Mouse (Mus musculus) layer of hippocampus, adult 11-12 months (tissue): Measurements from ENCODE around the gene Dbi.

Experiments
- DNase-seq: peaks from one replicate; pipeline ENCODE4 v3.0.0; 2022; ENCODE audit warnings: low spot score

The Dbi gene

DNA sequence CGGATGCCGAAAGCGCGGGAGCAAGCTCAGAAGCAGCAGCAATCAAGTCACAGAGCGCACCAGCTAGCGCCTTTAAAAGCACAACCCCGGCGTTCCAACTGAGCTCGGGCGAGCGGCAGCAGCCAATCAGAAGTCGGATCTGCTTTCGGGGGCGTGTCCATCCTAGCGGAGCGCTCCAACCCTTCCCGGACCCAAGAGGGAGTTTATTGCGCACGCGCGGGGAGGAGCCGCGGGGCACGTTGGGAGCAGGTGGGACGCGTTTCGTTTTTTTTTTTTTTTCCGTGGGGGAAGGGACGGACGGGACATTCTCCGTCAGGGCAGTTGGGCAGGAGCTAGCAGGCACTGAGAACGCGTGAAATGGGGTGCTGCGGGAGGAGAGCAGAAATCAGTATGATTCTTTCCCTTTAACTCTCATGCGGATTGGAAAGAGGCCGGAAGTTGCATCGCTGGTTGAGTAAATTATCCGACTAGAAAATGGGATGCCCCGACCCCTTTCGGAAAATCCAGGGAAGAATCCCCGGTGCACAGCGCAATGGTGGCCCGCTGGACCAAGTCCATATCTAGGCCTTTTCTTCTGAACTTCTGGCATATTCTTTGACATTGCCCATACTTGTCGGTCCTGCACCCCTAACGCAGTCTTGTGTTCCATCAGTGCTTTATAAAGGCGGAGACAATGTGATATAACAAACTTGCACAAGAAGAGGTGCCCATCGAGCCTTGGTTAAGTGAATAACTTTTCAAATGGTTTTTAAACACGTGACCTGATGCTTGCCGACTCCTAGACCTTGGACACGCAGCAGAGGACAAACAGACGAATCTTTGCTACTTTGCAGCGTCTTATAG lies at the start of gene Dbi, which contains the start of gene 3110009E18Rik:
TSS of gene Dbi (minus strand) at position 110 of the 843 bp plus-strand sequence.
TSS of gene 3110009E18Rik (plus strand) at position 219 of the 843 bp plus-strand sequence.
- peak; percentile 98 for DNase-seq

GRCm38 (mm10) chr1:120170307-120170706 lies 49.4 kb upstream of the Dbi start:
- no peak for DNase-seq

DNA sequence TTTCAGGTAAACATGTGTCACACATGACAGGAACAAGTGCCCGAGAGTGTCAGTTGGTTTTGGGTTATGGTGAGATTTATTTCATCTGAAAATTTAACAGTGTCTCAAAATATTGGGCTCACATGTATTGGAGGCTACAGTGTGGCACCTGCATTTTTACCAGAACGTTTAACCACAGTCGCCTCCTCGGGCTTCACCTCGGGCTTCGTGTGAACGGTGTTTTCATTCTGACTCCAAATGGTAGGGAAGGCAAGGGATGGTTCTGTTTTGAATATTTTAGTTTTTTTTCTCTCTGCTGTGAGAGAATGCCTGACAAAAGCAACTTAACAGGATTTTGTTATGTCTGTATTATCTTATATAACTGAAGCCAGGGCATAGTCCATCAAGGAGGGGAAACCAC lies 47.8 kb upstream of the Dbi start:
- no peak for DNase-seq

DNA sequence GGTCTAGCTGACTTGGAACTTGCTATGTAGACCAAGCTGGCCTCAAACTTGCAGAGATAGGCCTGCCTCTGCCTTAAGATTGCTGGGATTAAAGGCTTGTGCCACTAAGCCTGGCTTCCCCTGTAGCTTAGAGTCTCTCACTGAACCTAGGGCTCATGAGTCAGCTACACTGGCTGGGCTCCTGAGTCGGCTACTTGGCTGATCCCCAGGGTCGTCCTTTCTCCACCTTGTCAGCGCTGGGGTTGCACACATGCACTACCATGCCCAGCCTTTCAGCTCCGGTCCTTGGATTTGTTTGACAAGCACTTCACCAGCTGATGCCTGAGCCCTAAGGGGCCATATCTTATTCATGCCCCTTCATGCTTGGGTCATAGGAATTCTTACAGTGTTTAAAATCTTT lies 47.1 kb upstream of the Dbi start:
- DNase-seq, result no peak

- no peak for DNase-seq
Observed at GRCm38 (mm10) chr1:120162616-120163015, 41.7 kb upstream of the Dbi start.

DNA sequence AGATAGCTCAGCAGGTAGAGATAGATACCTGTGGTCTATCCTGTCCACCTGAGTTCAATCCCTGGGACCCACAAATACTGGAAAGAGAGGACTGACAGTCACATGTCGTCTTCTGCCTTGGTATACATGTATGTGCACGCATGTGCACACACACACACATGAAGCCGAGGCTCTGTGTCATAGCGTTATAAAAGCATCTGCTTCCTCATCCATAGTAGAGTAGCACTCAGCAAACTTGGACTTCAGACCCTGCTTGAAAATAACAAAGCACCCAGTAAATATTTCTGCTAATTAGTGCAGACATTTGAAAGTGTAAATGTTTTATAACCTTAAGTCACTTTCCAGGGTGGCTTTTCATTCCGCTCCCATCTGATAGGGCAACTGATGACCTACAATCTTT lies 40.6 kb upstream of the Dbi start:
- no peak for DNase-seq

DNA sequence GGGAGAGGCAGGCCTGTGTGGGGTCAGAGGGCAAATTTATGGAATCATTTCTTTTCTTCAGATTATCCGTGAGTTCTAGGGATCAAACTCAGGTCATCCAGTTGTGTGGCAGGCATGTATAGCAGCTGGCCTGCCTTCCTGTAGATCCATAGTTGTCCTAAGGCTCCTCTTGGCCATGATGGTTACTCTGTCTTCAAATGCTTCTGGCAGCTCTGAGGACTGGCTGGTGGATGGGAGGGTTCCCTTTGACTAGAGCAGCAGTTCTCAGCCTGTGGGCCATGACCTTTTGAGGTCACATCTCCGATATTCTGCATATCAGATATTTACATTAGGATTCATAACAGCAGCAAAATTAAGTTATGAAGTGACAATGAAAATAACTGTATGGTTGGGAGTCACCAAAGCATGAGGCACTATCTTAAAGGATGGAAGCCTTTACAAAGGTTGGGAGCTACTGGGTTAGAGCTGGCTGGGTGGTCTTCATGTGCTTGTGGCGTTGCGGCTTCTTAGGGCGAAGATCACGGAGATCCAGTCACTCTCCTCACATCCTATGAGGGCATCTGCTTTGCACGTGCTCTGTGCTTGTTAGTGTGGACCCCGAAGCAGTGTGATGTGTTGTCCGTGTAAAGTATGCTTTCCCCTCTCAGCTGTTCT lies 37.7 kb upstream of the Dbi start:
- no peak for DNase-seq

GRCm38 (mm10) chr1:120155325-120155724 lies 34.4 kb upstream of the Dbi start:
- DNase-seq, result peak; percentile 29

- DNase-seq, result peak; percentile 28
Observed at GRCm38 (mm10) chr1:120154232-120154631, 33.4 kb upstream of the Dbi start.

GRCm38 (mm10) chr1:120146994-120147393 lies 26.1 kb upstream of the Dbi start:
- DNase-seq, result no peak

- DNase-seq, result no peak
Observed at GRCm38 (mm10) chr1:120145527-120146216, 24.8 kb upstream of the Dbi start.

DNA sequence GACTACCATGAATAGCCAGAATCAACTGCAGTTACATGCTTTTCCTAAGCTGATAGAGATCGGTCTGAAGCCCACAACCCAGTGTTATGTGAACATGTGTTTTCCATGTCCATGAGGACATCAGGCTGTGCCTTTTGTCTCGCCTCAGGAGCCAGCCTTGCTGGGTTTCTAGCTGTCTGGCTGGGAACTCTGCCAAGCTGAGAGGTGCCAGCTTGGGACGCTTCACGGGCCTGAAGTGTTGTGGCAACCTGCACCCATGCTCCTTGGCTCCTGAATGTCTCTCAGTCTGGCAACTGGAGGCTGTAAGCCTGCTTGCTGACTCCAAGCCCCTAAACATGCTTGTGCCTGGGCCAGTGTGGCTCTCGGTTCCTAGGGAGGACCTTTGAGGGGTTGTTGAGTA lies 21.7 kb upstream of the Dbi start:
- no peak for DNase-seq

- no peak for DNase-seq
Observed at GRCm38 (mm10) chr1:120140144-120140693, 19.3 kb upstream of the Dbi start.

GRCm38 (mm10) chr1:120138923-120139540 lies 18.2 kb upstream of the Dbi start:
- no peak for DNase-seq

- peak; percentile 50 for DNase-seq
Observed at GRCm38 (mm10) chr1:120135934-120136786, 15.3 kb upstream of the Dbi start.

GRCm38 (mm10) chr1:120132376-120132775 lies 11.5 kb upstream of the Dbi start:
- DNase-seq, result peak; percentile 30

- DNase-seq, result no peak
Observed at GRCm38 (mm10) chr1:120126318-120126717, 5.4 kb upstream of the Dbi start.

DNA sequence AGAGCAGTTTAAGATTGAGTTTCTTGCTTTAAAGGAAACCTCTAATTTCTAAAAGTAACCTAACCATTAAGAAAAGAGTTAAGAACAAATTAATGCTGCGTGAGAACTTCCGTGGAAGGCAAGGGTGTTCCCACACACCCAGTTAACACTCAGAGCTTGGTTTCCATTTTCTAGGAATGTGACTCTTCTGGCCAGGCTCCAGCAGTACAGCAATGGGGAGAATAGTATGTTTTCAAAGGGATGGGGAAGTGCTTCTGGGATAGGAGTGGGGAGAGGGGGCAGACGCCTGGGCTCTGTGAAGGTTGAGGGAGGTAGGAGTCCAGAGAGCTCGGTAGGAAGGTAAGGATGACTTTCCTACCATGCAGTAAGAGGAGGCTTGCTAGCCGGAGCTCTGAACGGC lies 4.6 kb upstream of the Dbi start:
- DNase-seq, result no peak

DNA sequence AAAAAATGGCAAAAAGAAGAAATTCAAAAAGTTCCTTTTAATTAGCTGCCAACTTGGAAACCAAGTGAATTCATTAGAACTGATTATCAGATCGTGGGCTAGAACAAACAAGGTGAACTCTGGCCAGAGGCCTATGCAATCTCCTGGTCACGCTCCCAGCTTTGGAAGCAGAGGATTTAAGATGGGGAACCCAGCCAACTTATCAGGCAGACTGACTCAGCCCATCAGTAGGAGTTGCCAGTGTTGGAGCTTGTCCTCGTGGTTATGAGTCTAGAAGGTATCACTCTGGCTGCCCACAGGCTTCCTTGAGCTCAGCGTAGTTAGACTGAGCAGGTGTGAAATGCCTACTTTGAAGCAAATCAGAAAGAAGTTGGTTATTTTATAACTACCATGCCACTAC lies 4.0 kb upstream of the Dbi start:
- no peak for DNase-seq

DNA sequence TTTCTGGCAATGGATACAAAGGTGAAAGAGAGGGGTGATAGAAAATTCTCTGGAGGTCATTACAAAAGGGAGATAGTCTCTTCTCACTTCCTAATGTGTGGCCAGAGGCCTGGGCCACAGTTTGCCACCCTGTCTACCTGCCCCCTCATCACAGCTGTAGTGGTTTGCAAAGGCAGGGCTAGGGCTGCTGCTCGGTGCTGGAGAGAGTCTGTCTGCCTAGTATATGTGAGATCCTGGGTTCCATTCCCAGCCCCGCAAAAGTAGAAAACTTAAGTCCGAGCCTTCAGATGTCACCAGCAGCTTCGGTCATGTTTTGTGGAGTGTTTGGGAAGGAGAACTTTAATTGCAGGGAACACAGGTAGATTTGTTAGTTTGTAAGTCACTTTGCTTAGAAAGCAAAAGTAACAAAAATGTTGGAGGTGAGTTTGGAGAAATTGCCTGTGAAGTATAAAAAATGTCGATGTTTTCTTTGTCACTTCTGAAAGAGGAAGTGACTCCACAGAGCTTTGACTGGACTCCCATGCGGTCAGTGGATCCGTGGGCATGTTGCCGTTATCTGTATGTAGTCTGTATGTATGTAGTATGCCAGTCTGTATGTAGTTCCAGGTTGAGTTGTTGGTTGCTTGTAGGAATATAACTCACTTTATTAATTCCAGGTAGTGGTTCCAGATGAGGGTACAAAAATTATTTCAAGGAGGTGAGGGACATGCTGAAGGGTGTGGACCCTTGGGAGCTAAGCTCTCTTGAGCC lies 1.9 kb upstream of the Dbi start:
- DNase-seq, result no peak
